Mouse (Mus musculus) stomach, postnatal 0 days (tissue): ENCODE measurements around the gene Dnaja3.

Experiments used
- CTCF ChIP-seq: IDR thresholded peaks from 2 replicates; pipeline ENCODE4 v1.5.1; 2016; ENCODE audit warnings: antibody characterized with exemption, low read depth, mild to moderate bottlenecking, moderate library complexity
- EP300 ChIP-seq: optimal IDR thresholded peaks from 2 replicates; pipeline ENCODE3; 2016; ENCODE audit warnings: antibody characterized with exemption

- TF ChIP-seq EP300 = no peak
- TF ChIP-seq CTCF = no peak
Measured at GRCm38 (mm10) chr16:4596141-4596728, 43.6 kb upstream of the Dnaja3 start.
